Mouse (Mus musculus): Measurements from ENCODE around the gene Gpr39.

- TF ChIP-seq CTCF (IDR thresholded peaks at IDR 0.05; ENCODE audit: insufficient read depth, low read depth, low read length) (no peak), POLR2A (IDR thresholded peaks at IDR 0.05; ENCODE audit: insufficient read depth, low read depth, low read length) (no peak)
Observed at GRCm38 (mm10) chr1:125744766-125745165, 68.0 kb downstream of the Gpr39 start.

Data from olfactory bulb, adult 2 months (tissue).